Mouse (Mus musculus) embryo, embryonic 10 days (tissue): Measurements from ENCODE around the gene Stag2.

Source experiments
- DNase-seq: peaks from one replicate; pipeline ENCODE4 v3.0.0-alpha.2; 2015; ENCODE audit warnings: low spot score

Gene Stag2

GRCm38 (mm10) chrX:42215742-42216141, 66.6 kb downstream of the Stag2 start:
- DNase-seq: no peak

GRCm38 (mm10) chrX:42250342-42250741, 101.2 kb downstream of the Stag2 start:
- DNase-seq: no peak

GRCm38 (mm10) chrX:42272713-42273112, 123.6 kb downstream of the Stag2 start:
- no peak for DNase-seq

- DNase-seq: no peak
Measured at GRCm38 (mm10) chrX:42290215-42290614, 141.1 kb downstream of the Stag2 start.

GRCm38 (mm10) chrX:42315231-42315630, 166.1 kb downstream of the Stag2 start:
- no peak for DNase-seq

- peak; percentile 24 for DNase-seq
Measured at GRCm38 (mm10) chrX:42320424-42320823, 171.3 kb downstream of the Stag2 start.

- peak; percentile 52 for DNase-seq
Measured at GRCm38 (mm10) chrX:42321200-42321773, 172.2 kb downstream of the Stag2 start.

- DNase-seq: no peak
Measured at GRCm38 (mm10) chrX:42324848-42325247, 175.7 kb downstream of the Stag2 start.
